Mouse (Mus musculus) forebrain, embryonic 16.5 days (tissue): ENCODE measurements around the gene Tmem63a. TPM values are rescaled to one million over a fixed set of nuclear protein-coding genes. Genes with fewer than 3 reads are reported as not detected.

Experiments used
- ATAC-seq: fragments of 200-750 bp; cut with Nextera tagmentation; 2 replicates; pipeline ENCODE4 v1.8.0; 2017; ENCODE audit warnings: mild to moderate bottlenecking, moderate library complexity
- H3K27ac ChIP-seq: fragments of 300-500 bp; sonication (generic); 2 replicates; pipeline ENCODE4 v1.5.1; 2014; ENCODE audit warnings: low read length, control low read depth
- H3K27me3 ChIP-seq: fragments of 300-500 bp; sonication (generic); replicated peaks from 2 replicates; pipeline ENCODE4 v1.6.1; 2014; ENCODE audit warnings: low read length; ENCODE audit not compliant: control insufficient read depth, insufficient read depth
- H3K36me3 ChIP-seq: fragments of 300-500 bp; sonication (generic); 2 replicates; pipeline ENCODE4 v1.6.1; 2014; ENCODE audit not compliant: control insufficient read depth, insufficient read depth
- H3K4me1 ChIP-seq: fragments of 300-500 bp; sonication (generic); replicated peaks from 2 replicates; pipeline ENCODE4 v1.6.1; 2014; ENCODE audit warnings: low read length; ENCODE audit not compliant: control insufficient read depth, insufficient read depth
- H3K4me2 ChIP-seq: fragments of 300-500 bp; sonication (generic); 2 replicates; pipeline ENCODE4 v1.6.1; 2014; ENCODE audit warnings: mild to moderate bottlenecking, low read length, control low read depth
- H3K4me3 ChIP-seq: fragments of 300-500 bp; sonication (generic); replicated peaks from 2 replicates; pipeline ENCODE4 v1.5.1; 2014; ENCODE audit warnings: mild to moderate bottlenecking, low read length, control low read depth
- H3K9ac ChIP-seq: fragments of 300-500 bp; sonication (generic); replicated peaks from 2 replicates; pipeline ENCODE4 v1.6.1; 2014; ENCODE audit warnings: low read depth, low read length, control low read depth
- H3K9me3 ChIP-seq: fragments of 300-500 bp; sonication (generic); 2 replicates; pipeline ENCODE4 v1.6.1; 2016; ENCODE audit warnings: low read length; ENCODE audit not compliant: control insufficient read depth
- WGBS: fragments of 180-500 bp; shearing (Covaris S2); extraction: QIAGEN DNeasy Blood & Tissue Kit; methylation state at CpG from one replicate; pipeline ENCODE4 v1.1.7; 2014; 5-methylcytosine and 5-hydroxymethylcytosine counted together
- polyA plus RNA-seq: library from polyadenylated mRNA; unstranded; fragments of >200 nt; fragmentation: Nextera tagmentation; extraction: Ambion mirVana; gene quantifications from 2 replicates; pipeline ENCODE4 v1.2.1, GENCODE M21; 2015

Gene Tmem63a
- polyA plus RNA-seq, 1 experiment from 2014 or later, result 1.3 TPM

DNA sequence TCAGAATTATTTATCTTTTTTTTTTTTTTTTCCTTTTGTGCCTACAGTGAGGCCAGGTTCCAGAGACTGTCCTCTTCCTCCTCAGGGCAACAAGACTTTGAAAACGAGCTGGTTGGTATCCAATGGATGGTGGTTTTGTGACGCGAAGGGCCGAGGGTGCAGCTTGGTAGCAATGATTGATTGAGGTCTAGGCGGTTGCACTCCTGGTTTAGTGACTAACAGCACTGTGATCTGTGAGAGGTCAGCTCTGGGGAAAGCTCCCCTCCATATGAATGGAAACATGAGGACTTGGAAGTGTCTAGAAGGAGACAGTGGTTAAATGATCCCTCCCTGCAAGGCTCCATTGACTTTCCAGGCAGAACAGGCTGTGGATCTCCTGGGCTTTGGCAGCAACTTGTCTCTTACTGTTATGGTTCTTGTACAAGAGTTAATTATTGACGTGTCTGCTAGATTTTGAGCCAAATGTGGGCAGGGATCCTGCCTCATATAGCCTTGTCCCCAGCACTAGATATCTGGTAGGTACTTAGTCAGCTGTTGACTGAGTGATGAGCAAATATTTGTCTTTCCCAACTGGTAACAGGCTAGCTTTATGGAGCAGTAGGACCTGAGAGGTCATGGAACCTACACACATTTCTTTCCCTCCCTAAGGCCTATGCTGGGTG lies 10.1 kb downstream of the Tmem63a start:
- no peaks in the 10 kb centered on the region for H3K36me3 ChIP-seq
- no peaks in the 10 kb centered on the region for H3K27me3 ChIP-seq
- no peaks in the 10 kb centered on the region for H3K9me3 ChIP-seq
- no peak overlapping the region for H3K4me2 ChIP-seq
- H3K9ac ChIP-seq, result no peak overlapping the region
- no peaks in the 10 kb centered on the region for H3K4me1 ChIP-seq
- WGBS, result 87% methylated on average over 6 of the region's 6 CpGs
- H3K27ac ChIP-seq, result no peak overlapping the region
- no peak for ATAC-seq
- no peak overlapping the region for H3K4me3 ChIP-seq

GRCm38 (mm10) chr1:180952808-180953207 lies 10.7 kb downstream of the Tmem63a start:
- H3K27ac ChIP-seq, result no peak overlapping the region
- WGBS, result 88% methylated on average over 5 of the region's 5 CpGs
- no peak overlapping the region for H3K4me3 ChIP-seq
- ATAC-seq, result no peak
- no peak overlapping the region for H3K4me2 ChIP-seq
- H3K36me3 ChIP-seq, result no peaks in the 10 kb centered on the region
- H3K27me3 ChIP-seq, result no peaks in the 10 kb centered on the region
- H3K9ac ChIP-seq, result no peak overlapping the region
- no peaks in the 10 kb centered on the region for H3K9me3 ChIP-seq
- no peaks in the 10 kb centered on the region for H3K4me1 ChIP-seq

GRCm38 (mm10) chr1:180956401-180956800 lies 14.3 kb downstream of the Tmem63a start:
- no peaks in the 10 kb centered on the region for H3K36me3 ChIP-seq
- H3K27ac ChIP-seq, result no peak overlapping the region
- 94% methylated on average over 8 of the region's 8 CpGs for WGBS
- no peak overlapping the region for H3K4me3 ChIP-seq
- H3K27me3 ChIP-seq, result no peaks in the 10 kb centered on the region
- H3K9me3 ChIP-seq, result no peaks in the 10 kb centered on the region
- ATAC-seq, result no peak
- no peak overlapping the region for H3K9ac ChIP-seq
- H3K4me2 ChIP-seq, result no peak overlapping the region
- H3K4me1 ChIP-seq, result no peaks in the 10 kb centered on the region

DNA sequence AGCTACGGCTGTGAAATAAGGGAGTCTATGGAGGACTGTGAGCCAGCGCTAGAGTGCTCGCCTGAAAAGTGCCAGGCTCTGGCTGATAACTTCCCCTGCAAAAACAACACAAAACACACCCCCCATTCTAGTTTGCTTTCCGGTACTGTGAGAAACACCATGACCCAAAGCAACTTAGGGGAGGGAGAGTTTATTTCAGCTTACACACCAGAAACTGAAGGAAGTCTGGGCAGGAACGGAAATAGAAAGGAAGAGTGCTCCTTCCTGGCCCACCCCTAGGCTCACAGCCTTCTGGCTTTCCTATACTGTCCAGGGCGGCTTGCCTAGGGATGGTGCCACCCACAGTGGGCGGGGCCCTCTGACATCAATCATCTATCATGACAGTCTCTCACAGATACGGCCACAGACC lies 14.8 kb downstream of the Tmem63a start:
- no peaks in the 10 kb centered on the region for H3K36me3 ChIP-seq
- no peak overlapping the region for H3K4me2 ChIP-seq
- H3K9ac ChIP-seq, result no peak overlapping the region
- H3K27me3 ChIP-seq, result no peaks in the 10 kb centered on the region
- ATAC-seq, result no peak
- H3K9me3 ChIP-seq, result no peaks in the 10 kb centered on the region
- H3K4me1 ChIP-seq, result no peaks in the 10 kb centered on the region
- H3K4me3 ChIP-seq, result no peak overlapping the region
- H3K27ac ChIP-seq, result no peak overlapping the region
- WGBS, result 82% methylated on average over 8 of the region's 8 CpGs

DNA sequence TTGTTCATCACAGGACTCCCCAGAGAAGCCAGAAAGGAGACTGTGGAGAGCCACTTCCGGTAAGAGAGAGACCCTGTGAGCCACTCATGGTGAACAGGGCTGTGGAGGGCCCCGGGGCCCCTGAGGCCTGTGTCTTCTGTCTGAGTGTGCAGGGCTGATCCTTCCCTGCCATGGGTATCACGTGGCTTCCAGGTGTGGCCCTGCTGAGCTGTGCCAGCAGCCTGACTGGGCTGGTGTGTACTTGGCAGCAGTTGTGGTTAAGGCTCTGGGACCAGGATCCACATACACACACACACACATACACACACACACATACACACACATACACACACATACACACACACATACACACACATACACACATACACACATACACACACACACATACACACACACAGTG lies 15.8 kb downstream of the Tmem63a start:
- H3K27ac ChIP-seq, result no peak overlapping the region
- ATAC-seq, result no peak
- H3K4me1 ChIP-seq, result no peaks in the 10 kb centered on the region
- H3K9me3 ChIP-seq, result no peaks in the 10 kb centered on the region
- 93% methylated on average over 3 of the region's 3 CpGs for WGBS
- H3K27me3 ChIP-seq, result no peaks in the 10 kb centered on the region
- H3K4me3 ChIP-seq, result no peak overlapping the region
- H3K9ac ChIP-seq, result no peak overlapping the region
- no peak overlapping the region for H3K4me2 ChIP-seq
- H3K36me3 ChIP-seq, result no peaks in the 10 kb centered on the region

DNA sequence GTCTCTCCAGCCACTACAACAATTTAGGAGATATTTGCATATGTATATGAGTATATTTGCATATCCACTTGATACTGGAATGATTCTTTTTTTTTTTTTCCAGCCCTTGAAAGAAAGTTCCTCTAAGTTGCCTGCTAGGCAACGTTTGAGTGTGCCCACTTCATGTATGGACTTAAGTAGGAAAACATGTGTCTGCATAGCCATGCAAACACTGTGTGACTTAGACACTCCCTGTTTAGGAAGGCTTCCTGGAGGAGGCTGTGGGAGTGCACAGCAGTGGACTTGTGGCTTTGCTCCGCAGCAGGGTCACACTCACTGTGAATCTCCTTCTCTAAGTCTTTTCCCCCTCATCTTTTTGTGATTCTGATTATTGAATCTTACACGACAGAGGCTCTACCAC lies 16.7 kb downstream of the Tmem63a start:
- Histone ChIP-seq H3K9ac (no peak overlapping the region), H3K9me3 (no peaks in the 10 kb centered on the region), H3K27me3 (no peaks in the 10 kb centered on the region), H3K4me1 (no peaks in the 10 kb centered on the region), H3K36me3 (no peaks in the 10 kb centered on the region), H3K4me3 (no peak overlapping the region), H3K4me2 (no peak overlapping the region), H3K27ac (no peak overlapping the region)
- 48% methylated on average over 3 of the region's 3 CpGs for WGBS
- ATAC-seq, result no peak

- ATAC-seq, result no peak
- no peak overlapping the region for H3K9ac ChIP-seq
- H3K36me3 ChIP-seq, result no peaks in the 10 kb centered on the region
- H3K27ac ChIP-seq, result no peak overlapping the region
- no peak overlapping the region for H3K4me3 ChIP-seq
- H3K4me2 ChIP-seq, result no peak overlapping the region
- no peaks in the 10 kb centered on the region for H3K27me3 ChIP-seq
- H3K4me1 ChIP-seq, result no peaks in the 10 kb centered on the region
- no peaks in the 10 kb centered on the region for H3K9me3 ChIP-seq
- 87% methylated on average over 3 of the region's 3 CpGs for WGBS
These were observed 23.6 kb downstream of the Tmem63a start for GRCm38 (mm10) chr1:180965786-180966185.

- Histone ChIP-seq H3K4me3 (no peak overlapping the region), H3K27me3 (no peaks in the 10 kb centered on the region), H3K9ac (no peak overlapping the region), H3K36me3 (no peaks in the 10 kb centered on the region), H3K9me3 (no peaks in the 10 kb centered on the region), H3K27ac (no peak overlapping the region), H3K4me2 (no peak overlapping the region), H3K4me1 (no peaks in the 10 kb centered on the region)
- no peak for ATAC-seq
- 75% methylated on average over 3 of the region's 3 CpGs for WGBS
These were observed 24.4 kb downstream of the Tmem63a start for GRCm38 (mm10) chr1:180966542-180966941.

- H3K4me1 ChIP-seq, result no peaks in the 10 kb centered on the region
- no peak for ATAC-seq
- WGBS, result 90% methylated on average over 7 of the region's 7 CpGs
- no peak overlapping the region for H3K4me2 ChIP-seq
- no peaks in the 10 kb centered on the region for H3K36me3 ChIP-seq
- H3K27ac ChIP-seq, result no peak overlapping the region
- no peak overlapping the region for H3K9ac ChIP-seq
- H3K9me3 ChIP-seq, result no peaks in the 10 kb centered on the region
- H3K4me3 ChIP-seq, result no peak overlapping the region
- no peaks in the 10 kb centered on the region for H3K27me3 ChIP-seq
These were observed 25.1 kb downstream of the Tmem63a start for GRCm38 (mm10) chr1:180967261-180967660.

DNA sequence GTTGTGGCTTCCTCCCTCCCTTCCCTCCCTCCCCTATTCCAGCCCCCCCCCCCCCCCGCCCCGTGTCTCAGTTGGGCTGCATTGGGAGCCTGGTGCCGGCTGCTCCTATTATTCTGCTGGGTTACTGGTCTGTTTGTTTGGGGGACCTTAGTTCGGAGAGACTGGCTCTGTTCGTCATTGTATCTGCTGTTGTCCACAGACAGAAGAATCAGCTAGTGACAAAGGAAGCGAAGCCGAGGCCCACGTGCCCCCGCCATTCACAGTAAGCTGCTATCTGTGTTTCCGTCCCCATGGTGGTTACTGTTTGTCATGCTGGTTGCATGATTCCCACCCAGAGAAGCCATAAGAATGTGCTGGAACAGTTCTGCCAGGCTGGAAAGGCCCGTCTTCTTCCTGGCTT lies 30.8 kb downstream of the Tmem63a start:
- no peaks in the 10 kb centered on the region for H3K27me3 ChIP-seq
- no peak overlapping the region for H3K4me2 ChIP-seq
- H3K9ac ChIP-seq, result no peak overlapping the region
- 73% methylated on average over 9 of the region's 11 CpGs for WGBS
- H3K4me3 ChIP-seq, result no peak overlapping the region
- H3K36me3 ChIP-seq, result no peaks in the 10 kb centered on the region
- ATAC-seq, result no peak
- no peak overlapping the region for H3K27ac ChIP-seq
- H3K4me1 ChIP-seq, result no peaks in the 10 kb centered on the region
- no peaks in the 10 kb centered on the region for H3K9me3 ChIP-seq
